Mouse (Mus musculus): ENCODE results near the gene Srxn1. TPM values are rescaled to one million over a fixed set of nuclear protein-coding genes. Genes with fewer than 3 reads are reported as not detected.

Gene Srxn1
- polyA plus RNA-seq, 1 experiment from 2014 or later, result 8.8 TPM

DNA sequence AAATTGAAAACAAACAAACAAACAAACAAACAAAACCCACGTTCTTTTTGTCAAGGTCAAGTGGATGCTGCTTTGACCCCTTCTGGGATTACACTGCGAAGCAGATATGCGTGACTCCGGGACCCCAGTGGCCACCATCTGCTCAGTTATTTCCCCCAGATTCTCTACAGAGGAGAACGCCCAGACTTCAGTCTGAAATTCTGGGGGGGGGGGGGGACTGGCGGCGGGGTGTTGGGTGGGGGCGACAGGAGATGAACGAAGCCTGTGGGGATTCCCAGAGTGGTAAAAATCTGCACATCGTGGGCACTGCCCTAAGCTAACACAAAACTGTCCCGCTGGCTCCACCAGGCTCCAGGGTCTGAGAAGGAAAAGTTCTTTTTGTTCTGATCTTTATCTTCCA lies 37.3 kb downstream of the Srxn1 start:
- 4% methylated on average over 11 of the region's 11 CpGs for WGBS (ENCODE audit: insufficient replicate concordance)
- H3K4me3 ChIP-seq (ENCODE audit: low read depth, low read length), result no peak overlapping the region; the same call in 1 of the 2 replicates
- H3K9me3 ChIP-seq (replicated peaks; ENCODE audit: control insufficient read depth, low read length), result no peaks in the 10 kb centered on the region
- no peak overlapping the region for H3K27ac ChIP-seq (ENCODE audit: low read length)
- H3K4me2 ChIP-seq (ENCODE audit: low read depth, low read length), result no peak overlapping the region
- H3K36me3 ChIP-seq (ENCODE audit: control insufficient read depth, insufficient read depth), result no peaks in the 10 kb centered on the region
- no peak for ATAC-seq (ENCODE audit: low read depth)
- no peak overlapping the region for H3K9ac ChIP-seq (ENCODE audit: low read depth, low read length)
- peaks cover 68% of the 10 kb centered on the region for H3K27me3 ChIP-seq (ENCODE audit: control insufficient read depth, insufficient read depth, low read depth, low read length)
- H3K4me1 ChIP-seq (ENCODE audit: control insufficient read depth, low read depth, low read length), result peaks cover 6% of the 10 kb centered on the region

DNA sequence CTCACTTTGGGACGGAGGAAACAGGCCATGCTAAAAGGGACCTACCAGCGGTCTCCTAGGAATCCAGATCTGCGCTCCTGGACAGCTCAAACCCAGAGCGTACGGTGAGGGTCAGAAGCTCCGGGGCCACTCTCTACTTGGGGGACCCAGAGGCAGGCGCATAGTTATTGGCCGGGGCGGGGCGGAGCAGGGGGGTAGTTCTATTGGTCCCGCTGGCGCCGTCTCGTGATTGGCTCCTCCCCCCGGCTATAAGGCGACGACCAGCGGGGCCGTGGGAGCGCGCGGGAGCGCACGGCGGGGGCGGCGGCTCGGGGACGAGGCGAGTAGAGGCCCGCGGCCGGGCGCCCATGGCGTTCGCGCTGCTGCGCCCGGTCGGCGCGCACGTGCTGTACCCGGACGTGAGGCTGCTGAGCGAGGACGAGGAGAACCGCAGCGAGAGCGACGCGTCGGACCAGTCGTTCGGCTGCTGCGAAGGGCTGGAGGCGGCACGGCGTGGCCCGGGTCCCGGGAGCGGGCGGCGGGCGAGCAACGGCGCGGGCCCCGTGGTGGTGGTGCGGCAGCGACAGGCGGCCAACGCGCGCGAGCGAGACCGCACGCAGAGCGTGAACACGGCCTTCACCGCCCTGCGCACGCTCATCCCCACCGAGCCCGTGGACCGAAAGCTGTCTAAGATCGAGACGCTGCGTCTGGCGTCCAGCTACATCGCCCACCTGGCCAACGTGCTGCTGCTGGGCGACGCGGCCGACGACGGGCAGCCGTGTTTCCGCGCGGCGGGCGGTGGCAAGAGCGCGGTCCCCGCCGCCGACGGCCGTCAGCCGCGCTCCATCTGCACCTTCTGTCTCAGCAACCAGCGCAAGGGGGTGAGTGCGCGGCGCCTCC lies 38.2 kb downstream of the Srxn1 start, which contains the start of gene Tcf15:
Tcf15 (plus strand) TSS at position 283 of the 879 bp plus-strand sequence.
- peak; percentile 78 for ATAC-seq (ENCODE audit: low read depth)
- Histone ChIP-seq H3K27ac (ENCODE audit: low read length) (no peak within 1 kb of the TSS), H3K4me2 (ENCODE audit: low read depth, low read length) (peak within 1 kb of the TSS; percentile 64), H3K4me1 (ENCODE audit: control insufficient read depth, low read depth, low read length) (peaks cover 6% of the 10 kb centered on the region), H3K36me3 (ENCODE audit: control insufficient read depth, insufficient read depth) (no peaks in the 10 kb centered on the region), H3K9ac (ENCODE audit: low read depth, low read length) (no peak within 1 kb of the TSS), H3K27me3 (ENCODE audit: control insufficient read depth, insufficient read depth, low read depth, low read length) (peaks cover 68% of the 10 kb centered on the region), H3K9me3 (replicated peaks; ENCODE audit: control insufficient read depth, low read length) (no peaks in the 10 kb centered on the region), H3K4me3 (ENCODE audit: low read depth, low read length) (peak within 1 kb of the TSS; percentile 44)
- WGBS (ENCODE audit: insufficient replicate concordance), result under 1% methylated on average over 112 of the region's 118 CpGs

DNA sequence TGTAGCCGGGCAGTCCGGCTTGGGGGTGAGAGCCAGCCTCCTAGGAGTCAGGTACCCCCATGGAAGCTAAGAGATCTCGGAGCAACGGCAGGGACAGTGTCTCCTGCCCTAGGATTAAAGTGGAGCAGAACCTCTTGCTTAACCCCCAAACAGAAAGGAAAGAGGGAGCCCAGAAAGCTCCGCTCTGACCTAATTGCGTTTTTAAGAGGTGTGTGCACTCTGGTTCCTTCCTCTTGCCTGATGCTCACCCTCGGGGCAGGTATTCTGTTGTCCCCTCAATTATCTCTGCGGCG lies 38.8 kb downstream of the Srxn1 start:
- no peak overlapping the region for H3K9ac ChIP-seq (ENCODE audit: low read depth, low read length)
- H3K27me3 ChIP-seq (ENCODE audit: control insufficient read depth, insufficient read depth, low read depth, low read length), result peaks cover 68% of the 10 kb centered on the region
- 19% methylated on average over 9 of the region's 9 CpGs for WGBS (ENCODE audit: insufficient replicate concordance)
- H3K4me2 ChIP-seq (ENCODE audit: low read depth, low read length), result peak overlapping the region; percentile 64
- no peaks in the 10 kb centered on the region for H3K36me3 ChIP-seq (ENCODE audit: control insufficient read depth, insufficient read depth)
- no peaks in the 10 kb centered on the region for H3K9me3 ChIP-seq (replicated peaks; ENCODE audit: control insufficient read depth, low read length)
- no peak for ATAC-seq (ENCODE audit: low read depth)
- H3K27ac ChIP-seq (ENCODE audit: low read length), result no peak overlapping the region
- H3K4me1 ChIP-seq (ENCODE audit: control insufficient read depth, low read depth, low read length), result peaks cover 6% of the 10 kb centered on the region
- H3K4me3 ChIP-seq (ENCODE audit: low read depth, low read length), result peak overlapping the region; percentile 44

DNA sequence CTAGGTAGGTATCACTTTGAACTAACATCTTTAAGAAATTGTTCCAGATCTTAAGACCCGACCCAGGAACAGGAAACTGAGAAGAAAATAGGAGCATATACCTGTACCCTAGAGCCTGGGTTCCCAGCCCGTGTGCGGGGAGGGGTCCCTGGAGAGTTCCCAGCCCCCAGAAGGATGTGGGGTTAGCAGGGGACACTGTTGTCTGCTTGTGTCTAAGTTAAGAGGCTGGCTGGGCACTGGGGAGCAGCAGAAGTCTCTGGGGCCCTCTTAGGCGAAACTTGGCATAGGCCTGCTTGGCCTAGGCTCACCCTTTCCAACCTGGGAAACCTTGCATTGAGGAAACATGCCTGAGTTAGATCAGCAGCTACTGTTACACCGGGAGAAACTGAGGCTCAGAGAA lies 39.2 kb downstream of the Srxn1 start:
- Histone ChIP-seq H3K27ac (ENCODE audit: low read length) (no peak overlapping the region), H3K4me3 (ENCODE audit: low read depth, low read length) (no peak overlapping the region), H3K4me2 (ENCODE audit: low read depth, low read length) (no peak overlapping the region), H3K9ac (ENCODE audit: low read depth, low read length) (no peak overlapping the region), H3K4me1 (ENCODE audit: control insufficient read depth, low read depth, low read length) (peaks cover 6% of the 10 kb centered on the region), H3K9me3 (replicated peaks; ENCODE audit: control insufficient read depth, low read length) (no peaks in the 10 kb centered on the region), H3K27me3 (ENCODE audit: control insufficient read depth, insufficient read depth, low read depth, low read length) (peaks cover 66% of the 10 kb centered on the region), H3K36me3 (ENCODE audit: control insufficient read depth, insufficient read depth) (no peaks in the 10 kb centered on the region)
- 51% methylated on average over 5 of the region's 5 CpGs for WGBS (ENCODE audit: insufficient replicate concordance)
- no peak for ATAC-seq (ENCODE audit: low read depth)

DNA sequence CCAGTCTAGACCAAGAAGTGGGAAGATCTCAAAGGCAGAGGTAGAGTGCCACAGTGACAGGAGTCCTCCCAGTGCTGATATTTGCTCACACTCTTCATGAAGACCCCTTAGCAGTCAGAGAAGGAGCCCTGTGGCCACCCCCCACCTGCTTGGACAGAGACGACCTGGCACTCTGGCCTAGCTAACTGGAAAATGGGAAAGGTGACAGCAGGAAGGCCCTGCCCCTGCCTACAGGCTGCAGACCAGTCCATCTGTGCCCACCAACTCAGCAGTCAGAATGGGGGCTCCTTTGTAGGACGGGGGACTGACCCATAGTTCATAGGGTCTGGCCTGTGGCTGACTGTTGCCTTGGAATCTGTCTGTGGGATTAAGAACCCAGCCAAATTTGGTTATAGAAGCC lies 40.4 kb downstream of the Srxn1 start:
- no peaks in the 10 kb centered on the region for H3K9me3 ChIP-seq (replicated peaks; ENCODE audit: control insufficient read depth, low read length)
- no peak overlapping the region for H3K4me2 ChIP-seq (ENCODE audit: low read depth, low read length)
- no peak overlapping the region for H3K4me3 ChIP-seq (ENCODE audit: low read depth, low read length)
- no peak overlapping the region for H3K27ac ChIP-seq (ENCODE audit: low read length)
- H3K9ac ChIP-seq (ENCODE audit: low read depth, low read length), result no peak overlapping the region
- H3K27me3 ChIP-seq (ENCODE audit: control insufficient read depth, insufficient read depth, low read depth, low read length), result peaks cover 61% of the 10 kb centered on the region
- no peaks in the 10 kb centered on the region for H3K36me3 ChIP-seq (ENCODE audit: control insufficient read depth, insufficient read depth)
- WGBS (ENCODE audit: insufficient replicate concordance), result 48% methylated on average over 2 of the region's 2 CpGs
- peaks cover 6% of the 10 kb centered on the region for H3K4me1 ChIP-seq (ENCODE audit: control insufficient read depth, low read depth, low read length)
- ATAC-seq (ENCODE audit: low read depth), result no peak

DNA sequence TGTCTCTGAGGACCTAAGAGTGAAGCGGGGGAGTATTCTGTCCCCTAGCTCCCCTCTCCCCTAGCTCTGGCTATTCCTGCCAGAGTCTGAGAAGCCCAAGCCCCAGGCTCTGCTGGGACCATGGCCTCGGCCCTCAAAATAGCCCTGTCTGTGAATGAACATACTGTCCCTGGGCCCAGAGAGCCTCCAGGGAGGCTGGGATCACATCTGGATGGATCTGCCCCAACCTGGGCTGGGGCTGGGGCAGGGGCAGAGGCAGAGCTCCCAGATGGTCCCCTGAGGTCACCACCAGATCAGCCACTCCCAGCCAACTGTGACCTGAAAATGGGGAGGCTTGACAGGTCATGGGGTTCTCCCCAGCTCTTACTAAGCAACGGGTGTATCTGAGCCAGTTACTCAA lies 41.8 kb downstream of the Srxn1 start:
- no peak overlapping the region for H3K9ac ChIP-seq (ENCODE audit: low read depth, low read length)
- H3K9me3 ChIP-seq (replicated peaks; ENCODE audit: control insufficient read depth, low read length), result no peaks in the 10 kb centered on the region
- H3K4me2 ChIP-seq (ENCODE audit: low read depth, low read length), result no peak overlapping the region
- H3K27me3 ChIP-seq (ENCODE audit: control insufficient read depth, insufficient read depth, low read depth, low read length), result peaks cover 47% of the 10 kb centered on the region
- ATAC-seq (ENCODE audit: low read depth), result no peak
- no peak overlapping the region for H3K27ac ChIP-seq (ENCODE audit: low read length)
- 51% methylated on average over 3 of the region's 3 CpGs for WGBS (ENCODE audit: insufficient replicate concordance)
- H3K36me3 ChIP-seq (ENCODE audit: control insufficient read depth, insufficient read depth), result no peaks in the 10 kb centered on the region
- no peak overlapping the region for H3K4me3 ChIP-seq (ENCODE audit: low read depth, low read length)
- H3K4me1 ChIP-seq (ENCODE audit: control insufficient read depth, low read depth, low read length), result peaks cover 6% of the 10 kb centered on the region

DNA sequence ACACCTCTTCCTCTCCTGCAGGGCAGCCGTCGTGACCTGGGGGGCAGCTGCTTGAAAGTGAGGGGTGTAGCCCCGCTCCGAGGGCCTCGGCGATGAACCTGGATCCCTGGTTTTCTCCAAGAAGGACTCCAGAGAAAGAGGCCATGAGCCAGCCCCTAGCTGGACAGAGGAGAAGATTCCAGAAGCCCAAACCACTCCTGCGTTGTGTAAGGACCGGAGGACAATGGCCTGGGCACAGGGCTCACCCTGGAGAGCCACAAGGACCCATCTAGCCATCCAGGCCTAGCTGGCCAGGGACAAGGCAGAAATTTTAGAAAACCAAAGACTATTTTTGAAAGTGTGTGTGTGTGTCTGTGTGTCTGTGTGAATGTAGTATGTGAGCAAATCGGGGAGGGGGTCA lies 43.4 kb downstream of the Srxn1 start:
- Histone ChIP-seq H3K27ac (ENCODE audit: low read length) (no peak overlapping the region), H3K9ac (ENCODE audit: low read depth, low read length) (no peak overlapping the region), H3K4me1 (ENCODE audit: control insufficient read depth, low read depth, low read length) (peaks cover 3% of the 10 kb centered on the region), H3K27me3 (ENCODE audit: control insufficient read depth, insufficient read depth, low read depth, low read length) (peaks cover 31% of the 10 kb centered on the region), H3K4me3 (ENCODE audit: low read depth, low read length) (no peak overlapping the region), H3K4me2 (ENCODE audit: low read depth, low read length) (no peak overlapping the region), H3K36me3 (ENCODE audit: control insufficient read depth, insufficient read depth) (no peaks in the 10 kb centered on the region), H3K9me3 (replicated peaks; ENCODE audit: control insufficient read depth, low read length) (no peaks in the 10 kb centered on the region)
- no peak for ATAC-seq (ENCODE audit: low read depth)
- WGBS (ENCODE audit: insufficient replicate concordance), result 73% methylated on average over 9 of the region's 9 CpGs

DNA sequence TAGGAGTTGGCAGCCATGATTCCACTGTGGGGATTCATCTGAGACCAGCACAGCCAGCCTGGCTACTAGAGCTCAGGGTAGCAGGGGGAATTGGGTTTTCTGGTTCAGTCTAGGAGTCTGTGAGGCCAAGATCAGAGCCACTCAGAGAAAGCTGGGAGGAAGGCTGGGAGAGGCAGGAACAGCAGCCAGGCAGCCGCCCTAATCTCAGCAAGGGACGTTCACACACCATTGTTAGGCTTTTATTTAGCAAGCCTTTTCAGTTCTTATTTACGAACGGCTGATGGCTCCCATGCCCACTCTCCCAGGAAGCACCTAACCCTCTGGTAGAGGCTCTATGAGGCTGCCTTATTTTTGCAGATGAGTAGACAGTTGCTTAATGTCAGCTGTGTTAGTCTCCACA lies 44.6 kb downstream of the Srxn1 start:
- peaks cover 19% of the 10 kb centered on the region for H3K27me3 ChIP-seq (ENCODE audit: control insufficient read depth, insufficient read depth, low read depth, low read length)
- no peak overlapping the region for H3K4me2 ChIP-seq (ENCODE audit: low read depth, low read length)
- H3K36me3 ChIP-seq (ENCODE audit: control insufficient read depth, insufficient read depth), result no peaks in the 10 kb centered on the region
- no peak for ATAC-seq (ENCODE audit: low read depth)
- WGBS (ENCODE audit: insufficient replicate concordance), result 41% methylated on average over 4 of the region's 4 CpGs
- H3K9ac ChIP-seq (ENCODE audit: low read depth, low read length), result no peak overlapping the region
- H3K4me3 ChIP-seq (ENCODE audit: low read depth, low read length), result no peak overlapping the region
- no peaks in the 10 kb centered on the region for H3K4me1 ChIP-seq (ENCODE audit: control insufficient read depth, low read depth, low read length)
- H3K27ac ChIP-seq (ENCODE audit: low read length), result no peak overlapping the region
- no peaks in the 10 kb centered on the region for H3K9me3 ChIP-seq (replicated peaks; ENCODE audit: control insufficient read depth, low read length)

DNA sequence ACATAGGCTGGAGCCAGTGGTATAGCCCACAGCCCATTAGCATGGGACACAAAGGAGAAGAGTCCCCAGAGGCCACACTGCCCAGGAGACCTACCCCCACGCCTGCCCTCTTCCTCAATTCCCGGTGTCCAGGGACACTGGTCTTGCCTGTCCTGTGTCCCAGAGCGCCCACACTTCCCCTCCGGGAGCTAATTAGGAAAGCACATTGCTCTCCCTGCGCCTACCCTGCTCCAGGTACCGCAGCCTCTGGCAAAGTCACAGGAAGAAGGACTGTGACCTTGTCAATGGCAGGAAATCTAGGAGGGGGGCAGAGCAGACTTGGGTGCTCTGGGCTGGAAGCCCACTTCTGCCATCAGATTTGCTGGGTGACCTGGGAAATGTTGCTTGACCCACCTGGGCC lies 45.1 kb downstream of the Srxn1 start:
- WGBS (ENCODE audit: insufficient replicate concordance), result 50% methylated on average over 6 of the region's 6 CpGs
- no peak for ATAC-seq (ENCODE audit: low read depth)
- H3K4me3 ChIP-seq (ENCODE audit: low read depth, low read length), result no peak overlapping the region
- H3K27me3 ChIP-seq (ENCODE audit: control insufficient read depth, insufficient read depth, low read depth, low read length), result peaks cover 14% of the 10 kb centered on the region
- no peaks in the 10 kb centered on the region for H3K4me1 ChIP-seq (ENCODE audit: control insufficient read depth, low read depth, low read length)
- H3K36me3 ChIP-seq (ENCODE audit: control insufficient read depth, insufficient read depth), result no peaks in the 10 kb centered on the region
- no peak overlapping the region for H3K27ac ChIP-seq (ENCODE audit: low read length)
- no peaks in the 10 kb centered on the region for H3K9me3 ChIP-seq (replicated peaks; ENCODE audit: control insufficient read depth, low read length)
- H3K9ac ChIP-seq (ENCODE audit: low read depth, low read length), result no peak overlapping the region
- H3K4me2 ChIP-seq (ENCODE audit: low read depth, low read length), result no peak overlapping the region
